Mouse (Mus musculus) intestine, embryonic 14.5 days (tissue): Measurements from ENCODE around the gene Cox8a. TPM values are rescaled to one million over a fixed set of nuclear protein-coding genes. Genes with fewer than 3 reads are reported as not detected.

Source experiments
- ATAC-seq: fragments of 200-750 bp; cut with Nextera tagmentation; replicated peaks from 2 replicates; pipeline ENCODE4 v1.8.0; 2017; ENCODE audit warnings: low read depth, moderate number of reproducible peaks, moderate TSS enrichment, moderate library complexity; ENCODE audit not compliant: low FRiP score, low TSS enrichment
- DNase-seq: peaks from one replicate; pipeline ENCODE4 v3.0.0-alpha.2; 2018; ENCODE audit warnings: low spot score
- H3K27ac ChIP-seq: fragments of 300-500 bp; sonication (generic); 2 replicates; pipeline ENCODE4 v1.5.1; 2014; ENCODE audit warnings: low read depth, mild to moderate bottlenecking, control low read depth
- H3K27me3 ChIP-seq: fragments of 300-500 bp; sonication (generic); replicated peaks from 2 replicates; pipeline ENCODE4 v1.6.1; 2014; ENCODE audit warnings: low read length, control low read depth; ENCODE audit not compliant: control insufficient read depth, insufficient read depth
- H3K36me3 ChIP-seq: fragments of 300-500 bp; sonication (generic); 2 replicates; pipeline ENCODE4 v1.6.1; 2014; ENCODE audit warnings: low read length, control low read depth; ENCODE audit not compliant: control insufficient read depth, insufficient read depth
- H3K4me1 ChIP-seq: fragments of 300-500 bp; sonication (generic); replicated peaks from 2 replicates; pipeline ENCODE4 v1.6.1; 2014; ENCODE audit warnings: low read length, control low read depth, mixed read lengths; ENCODE audit not compliant: control insufficient read depth, insufficient read depth
- H3K4me2 ChIP-seq: fragments of 300-500 bp; sonication (generic); 2 replicates; pipeline ENCODE4 v1.6.1; 2014; ENCODE audit warnings: low read length
- H3K4me3 ChIP-seq: fragments of 300-500 bp; sonication (generic); 2 replicates; pipeline ENCODE4 v1.5.1; 2014; ENCODE audit warnings: low read depth, low read length, control low read depth, mixed read lengths
- H3K9ac ChIP-seq: fragments of 300-500 bp; sonication (generic); 2 replicates; pipeline ENCODE4 v1.6.1; 2014; ENCODE audit warnings: mild to moderate bottlenecking, low read length
- H3K9me3 ChIP-seq: fragments of 300-500 bp; sonication (generic); 2 replicates; pipeline ENCODE4 v1.6.1; 2016; ENCODE audit warnings: low read length, control low read depth; ENCODE audit not compliant: control insufficient read depth
- WGBS: fragments of 180-500 bp; shearing (Covaris S2); extraction: QIAGEN DNeasy Blood & Tissue Kit; methylation state at CpG from one replicate; pipeline ENCODE4 v1.1.7; 2014; 5-methylcytosine and 5-hydroxymethylcytosine counted together
- polyA plus RNA-seq: library from polyadenylated mRNA; unstranded; fragments of >200 nt; fragmentation: Nextera tagmentation; extraction: Ambion mirVana; gene quantifications from 2 replicates; pipeline ENCODE4 v1.2.1, GENCODE M21; 2014

Cox8a gene
- polyA plus RNA-seq, 1 experiment from 2014 or later, result 1,347 TPM

DNA sequence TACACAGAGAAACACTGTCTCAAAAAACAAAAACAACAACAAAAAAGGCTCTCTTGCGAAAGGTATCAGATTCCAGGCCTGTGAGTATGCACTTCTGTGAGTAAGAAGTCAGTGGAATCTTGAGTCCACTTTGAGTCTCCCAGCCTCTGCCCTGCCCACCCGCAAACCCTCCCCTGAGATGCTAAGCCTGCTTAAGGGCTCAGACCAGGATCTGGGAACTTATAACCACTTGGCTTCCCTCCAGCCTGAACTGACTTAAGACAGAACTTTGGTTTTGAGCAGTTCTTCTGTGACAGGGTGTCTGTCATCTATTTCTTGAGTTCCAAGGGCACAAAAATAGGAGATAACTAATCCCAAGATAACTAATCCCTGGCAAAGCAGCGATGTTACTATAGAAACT is 4.4 kb downstream of the Cox8a start:
- H3K4me2 ChIP-seq, result no peak overlapping the region
- H3K27me3 ChIP-seq, result no peaks in the 10 kb centered on the region
- peaks cover 45% of the 10 kb centered on the region for H3K36me3 ChIP-seq
- H3K9me3 ChIP-seq, result no peaks in the 10 kb centered on the region
- no peak overlapping the region for H3K4me3 ChIP-seq
- no peak overlapping the region for H3K9ac ChIP-seq
- ATAC-seq, result no peak
- no peak for DNase-seq
- peaks cover 18% of the 10 kb centered on the region for H3K4me1 ChIP-seq
- 95% methylated on average over 3 of the region's 3 CpGs for WGBS
- no peak overlapping the region for H3K27ac ChIP-seq

DNA sequence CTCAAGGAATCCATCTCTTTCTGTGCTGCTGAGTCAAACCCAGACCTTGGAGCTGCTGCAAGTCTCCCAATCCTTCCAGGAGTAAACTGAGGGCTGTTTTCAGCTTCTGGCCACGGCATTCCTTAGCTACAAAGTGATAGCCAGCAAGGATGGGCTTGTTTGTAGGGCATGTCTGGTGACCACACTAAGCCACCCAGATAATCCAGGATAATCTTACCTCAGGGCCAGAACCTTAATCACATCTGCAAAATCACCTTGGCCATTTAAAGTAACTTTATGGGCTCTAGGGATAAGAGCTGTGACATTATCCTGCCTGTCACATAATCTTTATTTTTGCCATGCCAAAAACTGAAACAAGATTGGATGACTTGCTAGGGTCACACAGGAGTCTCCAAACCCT is 5.2 kb downstream of the Cox8a start:
- no peak for DNase-seq
- Histone ChIP-seq H3K4me2 (no peak overlapping the region), H3K27ac (no peak overlapping the region), H3K4me3 (no peak overlapping the region), H3K4me1 (peaks cover 15% of the 10 kb centered on the region), H3K9ac (no peak overlapping the region), H3K36me3 (peaks cover 45% of the 10 kb centered on the region), H3K9me3 (no peaks in the 10 kb centered on the region), H3K27me3 (no peaks in the 10 kb centered on the region)
- 72% methylated on average over 1 of the region's 1 CpGs for WGBS
- no peak for ATAC-seq

DNA sequence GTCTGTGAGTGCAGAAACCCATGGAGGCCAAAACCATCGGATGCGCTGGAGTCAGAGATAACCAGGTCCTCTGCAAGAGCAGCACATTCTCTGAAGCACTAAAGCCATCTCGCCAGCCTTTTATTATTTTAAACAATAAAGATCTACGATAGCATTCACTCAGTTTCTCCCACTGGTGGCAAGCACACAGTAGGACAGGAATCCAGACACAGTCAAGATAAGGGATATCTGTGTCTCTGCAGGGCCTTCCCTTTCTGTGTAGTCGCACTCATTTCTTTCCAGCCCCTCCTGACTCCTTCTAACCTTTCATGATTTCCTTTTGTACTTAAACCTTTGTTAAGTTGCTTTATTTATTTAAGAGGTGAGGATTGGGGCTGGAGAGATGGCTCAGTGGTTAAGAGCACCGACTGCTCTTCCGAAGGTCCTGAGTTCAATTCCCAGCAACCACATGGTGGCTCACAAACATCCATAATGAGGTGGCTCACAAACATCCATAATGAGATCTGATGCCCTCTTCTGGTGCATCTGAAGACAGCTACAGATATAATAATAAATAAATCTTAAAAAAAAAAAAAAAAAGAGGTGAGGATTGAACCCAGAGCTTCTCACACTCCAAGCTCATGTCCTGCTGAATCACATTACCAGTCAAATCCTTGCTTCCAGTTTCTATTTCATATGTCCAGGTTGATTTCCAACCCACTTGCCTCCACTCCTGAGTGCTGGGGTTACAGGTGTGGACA is 7.3 kb downstream of the Cox8a start:
- Histone ChIP-seq H3K4me3 (no peak overlapping the region), H3K4me1 (peaks cover 11% of the 10 kb centered on the region), H3K27me3 (no peaks in the 10 kb centered on the region), H3K9me3 (no peaks in the 10 kb centered on the region), H3K9ac (no peak overlapping the region), H3K36me3 (peaks cover 32% of the 10 kb centered on the region), H3K27ac (no peak overlapping the region), H3K4me2 (no peak overlapping the region)
- WGBS, result 87% methylated on average over 7 of the region's 7 CpGs
- no peak for DNase-seq
- no peak for ATAC-seq

- peak within 1 kb of the TSS; percentile 89 for H3K4me3 ChIP-seq
- no peaks in the 10 kb centered on the region for H3K27me3 ChIP-seq
- no peaks in the 10 kb centered on the region for H3K9me3 ChIP-seq
- H3K9ac ChIP-seq, result peak within 1 kb of the TSS; percentile 76
- DNase-seq, result peak; percentile 97
- WGBS, result under 1% methylated on average over 69 of the region's 79 CpGs
- H3K4me1 ChIP-seq, result peaks cover 23% of the 10 kb centered on the region
- H3K36me3 ChIP-seq, result peaks cover 34% of the 10 kb centered on the region
- ATAC-seq, result peak; percentile 96
- H3K27ac ChIP-seq, result peak within 1 kb of the TSS; percentile 98
- H3K4me2 ChIP-seq, result peak within 1 kb of the TSS; percentile 94
Observed at GRCm38 (mm10) chr19:7205753-7206736, 11.4 kb downstream of the Cox8a start, which contains the start of gene Otub1. Otub1 (minus strand) TSS chr19:7206316.

GRCm38 (mm10) chr19:7205326-7205725 is 12.1 kb downstream of the Cox8a start:
- no peaks in the 10 kb centered on the region for H3K9me3 ChIP-seq
- ATAC-seq (no peak), DNase-seq (no peak)
- H3K36me3 ChIP-seq, result peaks cover 38% of the 10 kb centered on the region
- peaks cover 23% of the 10 kb centered on the region for H3K4me1 ChIP-seq
- peak overlapping the region; percentile 98 for H3K27ac ChIP-seq
- peak overlapping the region; percentile 76 for H3K9ac ChIP-seq
- WGBS, result 27% methylated on average over 7 of the region's 7 CpGs
- peak overlapping the region; percentile 89 for H3K4me3 ChIP-seq
- H3K4me2 ChIP-seq, result peak overlapping the region; percentile 94
- no peaks in the 10 kb centered on the region for H3K27me3 ChIP-seq

DNA sequence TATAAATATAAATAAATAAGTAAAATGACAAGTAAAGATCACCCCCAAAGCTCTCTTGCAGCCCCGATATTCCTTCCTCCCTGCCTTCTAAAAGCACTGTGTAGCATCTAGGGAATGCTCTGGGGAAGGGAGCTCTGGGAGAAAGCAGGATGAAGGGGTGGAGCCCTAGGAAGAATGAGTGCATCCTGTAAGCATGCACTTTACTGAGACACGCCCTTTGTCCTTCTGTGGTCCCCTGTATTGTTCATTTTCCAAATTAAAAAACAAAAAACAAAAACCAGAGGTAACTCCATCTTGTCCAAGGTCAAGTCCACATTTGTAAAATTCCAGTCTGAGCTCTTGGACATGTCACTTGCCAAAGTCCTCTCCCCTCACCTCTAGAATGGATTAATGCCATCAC is 12.5 kb downstream of the Cox8a start:
- Histone ChIP-seq H3K4me3 (peak overlapping the region; percentile 89), H3K9ac (peak overlapping the region; percentile 76), H3K27ac (no peak overlapping the region), H3K4me1 (peaks cover 23% of the 10 kb centered on the region), H3K9me3 (no peaks in the 10 kb centered on the region), H3K4me2 (peak overlapping the region; percentile 94), H3K36me3 (peaks cover 41% of the 10 kb centered on the region), H3K27me3 (no peaks in the 10 kb centered on the region)
- no peak for ATAC-seq
- 66% methylated on average over 2 of the region's 2 CpGs for WGBS
- no peak for DNase-seq

DNA sequence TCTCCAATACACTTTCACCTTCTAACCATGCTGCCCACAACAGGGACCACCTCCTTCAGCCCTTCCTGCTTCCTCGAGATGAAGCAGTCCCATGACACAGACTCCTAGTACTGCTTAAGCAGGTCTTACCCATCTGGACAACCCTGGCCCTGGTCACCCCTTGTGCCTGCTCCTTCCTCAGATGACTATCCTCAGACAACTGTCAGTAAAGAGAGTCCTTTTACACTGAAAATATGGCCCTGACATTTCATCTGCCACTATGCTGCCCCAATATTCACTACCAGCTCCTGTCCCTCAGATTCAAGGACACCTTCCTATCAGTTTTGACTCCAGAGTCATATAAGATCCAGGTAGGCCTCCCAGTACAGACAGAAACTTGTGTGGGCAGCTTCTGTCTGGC is 17.0 kb downstream of the Cox8a start:
- Histone ChIP-seq H3K4me1 (peaks cover 21% of the 10 kb centered on the region), H3K27ac (no peak overlapping the region), H3K9me3 (no peaks in the 10 kb centered on the region), H3K9ac (no peak overlapping the region), H3K4me3 (no peak overlapping the region), H3K36me3 (peaks cover 70% of the 10 kb centered on the region), H3K4me2 (no peak overlapping the region), H3K27me3 (no peaks in the 10 kb centered on the region)
- 41% methylated on average over 1 of the region's 1 CpGs for WGBS
- no peak for DNase-seq
- ATAC-seq, result no peak

GRCm38 (mm10) chr19:7199089-7199488 is 18.3 kb downstream of the Cox8a start:
- Histone ChIP-seq H3K4me2 (no peak overlapping the region), H3K27ac (no peak overlapping the region), H3K9ac (no peak overlapping the region), H3K4me3 (no peak overlapping the region), H3K4me1 (peaks cover 8% of the 10 kb centered on the region), H3K9me3 (no peaks in the 10 kb centered on the region), H3K36me3 (peaks cover 68% of the 10 kb centered on the region), H3K27me3 (no peaks in the 10 kb centered on the region)
- ATAC-seq (no peak), DNase-seq (no peak)
- WGBS, result 90% methylated on average over 13 of the region's 13 CpGs
